Mouse (Mus musculus) spleen, adult 2 months (tissue): ENCODE measurements at regions not wholly inside any gene's neighbourhood (a gene's known extent, or its start where the extent isn't known, plus 50 kb on each side); places are given as distances from the start of the nearest gene placed in this dataset.

Experiments used
- DNase-seq, 2 experiments: peaks; one replicate each; pipeline versions ENCODE4 v3.0.0 to v3.0.0-alpha.2; 2012 to 2021; ENCODE audit warnings: low spot score in 2 of 2, low read depth in 1 of 2
- H3K27ac ChIP-seq: fragments of 200-500 bp; 2 replicates; pipeline ENCODE4 v1.5.1; 2012; ENCODE audit warnings: low read length, inconsistent platforms; ENCODE audit not compliant: insufficient read depth
- H3K27me3 ChIP-seq: fragments of 200-500 bp; 2 replicates; pipeline ENCODE4 v1.6.1; 2012; ENCODE audit warnings: mild to moderate bottlenecking, moderate library complexity, low read length, inconsistent platforms; ENCODE audit not compliant: control insufficient read depth, insufficient read depth
- H3K36me3 ChIP-seq: fragments of 200-500 bp; 2 replicates; pipeline ENCODE4 v1.6.1; 2012; ENCODE audit warnings: mild to moderate bottlenecking, low read length, inconsistent platforms; ENCODE audit not compliant: control insufficient read depth, insufficient read depth
- H3K4me1 ChIP-seq: fragments of 200-500 bp; 2 replicates; pipeline ENCODE4 v1.6.1; 2011; ENCODE audit warnings: inconsistent platforms; ENCODE audit not compliant: control insufficient read depth, insufficient read depth, insufficient read length
- H3K4me3 ChIP-seq: fragments of 200-500 bp; 2 replicates; pipeline ENCODE4 v1.5.1; 2011; ENCODE audit warnings: mild to moderate bottlenecking, inconsistent platforms; ENCODE audit not compliant: insufficient read depth, insufficient read length; ENCODE audit errors: extremely low read depth
- CTCF ChIP-seq: fragments of 200-500 bp; IDR thresholded peaks from 2 replicates; pipeline ENCODE4 v1.5.1; 2011; ENCODE audit warnings: mild to moderate bottlenecking, inconsistent platforms; ENCODE audit not compliant: insufficient read depth, insufficient read length, insufficient replicate concordance; ENCODE audit errors: extremely low read depth
- POLR2A ChIP-seq: fragments of 200-500 bp; IDR thresholded peaks from 2 replicates; pipeline ENCODE4 v1.6.1; 2011; ENCODE audit warnings: low read depth, low read length, inconsistent platforms
- WGBS: fragments of 180-500 bp; shearing (Covaris S2); methylation state at CpG from one replicate; pipeline ENCODE4 v1.1.7; 2018; 5-methylcytosine and 5-hydroxymethylcytosine counted together

DNA sequence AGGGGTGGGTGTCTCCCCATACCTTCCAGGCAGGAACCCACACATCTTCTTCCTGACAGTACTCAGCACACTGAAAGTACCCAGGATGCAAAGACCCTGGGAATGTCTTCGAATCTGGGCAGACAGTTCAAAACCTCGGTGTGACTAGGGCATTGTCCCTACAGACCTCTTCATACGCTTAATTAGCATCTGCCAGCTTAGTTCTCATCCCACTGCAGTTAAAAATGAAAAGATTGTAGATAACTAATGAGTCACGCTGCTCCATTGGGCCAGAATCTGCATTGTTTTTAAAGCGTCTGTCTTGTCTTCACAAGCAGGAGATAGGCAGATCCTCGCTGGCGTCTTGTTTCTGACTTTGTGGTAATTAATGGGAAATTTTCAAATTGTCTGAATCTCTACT, 159.6 kb upstream of the Arid1b start:
- TF ChIP-seq POLR2A (no peak), CTCF (no peak)
- no peak for DNase-seq
- no peak overlapping the region for H3K27ac ChIP-seq
- WGBS, result 87% methylated on average over 7 of the region's 7 CpGs
- H3K4me1 ChIP-seq, result no peaks in the 10 kb centered on the region
- H3K36me3 ChIP-seq, result no peaks in the 10 kb centered on the region
- H3K27me3 ChIP-seq, result no peaks in the 10 kb centered on the region
- H3K4me3 ChIP-seq, result no peak overlapping the region

DNA sequence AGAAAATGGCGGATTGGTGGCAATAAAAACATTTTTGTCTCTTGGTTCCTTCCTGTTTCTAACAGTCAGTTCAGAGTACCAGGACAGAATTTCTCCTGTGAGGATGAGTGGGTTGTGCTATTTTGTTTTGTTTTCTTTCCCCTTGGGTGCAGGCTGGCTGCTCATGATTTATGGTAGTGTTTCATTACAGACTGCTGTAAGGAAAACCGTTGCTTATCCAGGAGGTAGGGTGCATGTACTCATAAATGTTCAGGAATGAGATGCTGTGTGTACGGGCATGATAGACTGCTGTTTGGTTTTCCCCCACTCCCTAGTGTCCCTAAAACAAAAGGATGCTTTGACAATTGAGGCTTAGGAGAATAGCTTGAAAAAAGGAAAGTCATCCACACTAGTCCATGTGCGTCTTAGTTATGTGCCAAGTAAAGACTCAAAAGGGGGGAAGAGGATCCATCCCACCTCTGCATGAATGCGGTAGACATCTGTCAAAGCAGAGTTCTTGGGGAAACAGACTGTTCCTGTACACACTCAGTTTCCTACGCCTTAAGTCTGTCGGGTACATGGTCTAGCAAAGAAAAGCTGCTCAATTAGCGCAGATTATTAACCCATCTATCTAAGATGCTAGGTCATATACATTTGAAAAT, 158.9 kb upstream of the Arid1b start:
- Histone ChIP-seq H3K27me3 (no peaks in the 10 kb centered on the region), H3K27ac (no peak overlapping the region), H3K4me1 (no peaks in the 10 kb centered on the region), H3K4me3 (no peak overlapping the region), H3K36me3 (no peaks in the 10 kb centered on the region)
- TF ChIP-seq CTCF (no peak), POLR2A (no peak)
- WGBS, result 79% methylated on average over 8 of the region's 8 CpGs
- no peak for DNase-seq

DNA sequence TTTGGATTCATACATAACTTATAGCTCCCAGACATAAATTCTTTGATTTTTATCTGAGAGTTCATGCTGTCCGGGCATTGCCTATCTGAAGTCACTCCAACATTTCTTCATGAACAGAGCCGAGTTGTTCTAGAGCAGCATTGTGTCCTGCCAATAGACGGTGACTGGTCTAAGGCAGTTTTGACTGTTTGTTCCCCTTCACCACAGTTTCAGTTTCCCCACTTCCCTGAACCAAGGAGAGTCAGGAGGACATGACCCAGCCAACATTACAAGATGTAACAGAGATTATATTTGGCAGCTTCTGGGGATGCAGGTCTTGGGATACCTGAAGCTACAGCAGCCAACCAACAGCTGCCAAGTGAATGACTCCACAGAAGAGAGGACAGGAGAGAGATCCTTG, 154.0 kb upstream of the Arid1b start:
- TF ChIP-seq POLR2A (no peak), CTCF (no peak)
- Histone ChIP-seq H3K27ac (no peak overlapping the region), H3K27me3 (no peaks in the 10 kb centered on the region), H3K36me3 (no peaks in the 10 kb centered on the region), H3K4me1 (no peaks in the 10 kb centered on the region), H3K4me3 (no peak overlapping the region)
- DNase-seq, result no peak
- WGBS, result 74% methylated on average over 3 of the region's 3 CpGs

GRCm38 (mm10) chr17:4858304-4858703, 135.8 kb upstream of the Arid1b start:
- no peaks in the 10 kb centered on the region for H3K4me1 ChIP-seq
- H3K27me3 ChIP-seq, result no peaks in the 10 kb centered on the region
- DNase-seq, result no peak
- no peak overlapping the region for H3K4me3 ChIP-seq
- no peak overlapping the region for H3K27ac ChIP-seq
- TF ChIP-seq CTCF (no peak), POLR2A (no peak)
- H3K36me3 ChIP-seq, result no peaks in the 10 kb centered on the region
- WGBS, result 89% methylated on average over 3 of the region's 3 CpGs

DNA sequence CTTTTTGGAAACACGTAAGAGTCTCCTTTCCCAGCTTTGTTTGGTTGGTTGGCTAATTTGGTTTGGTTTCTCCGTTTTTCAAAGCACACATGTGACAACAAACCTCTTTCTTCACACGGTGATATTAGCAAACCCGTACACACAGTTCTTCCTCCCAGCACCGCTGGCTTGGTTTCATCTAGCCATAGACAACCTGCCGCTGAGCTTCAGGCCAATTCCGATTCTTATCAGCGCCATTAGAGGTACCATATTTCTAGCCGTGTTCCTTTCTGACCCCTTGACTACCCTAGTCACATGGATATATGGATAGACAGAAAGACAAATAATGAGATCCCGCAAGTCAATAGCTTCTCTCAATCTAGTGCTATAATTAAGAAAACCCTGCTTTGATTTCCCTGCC, 129.2 kb upstream of the Arid1b start:
- H3K27ac ChIP-seq, result no peak overlapping the region
- H3K36me3 ChIP-seq, result no peaks in the 10 kb centered on the region
- H3K4me3 ChIP-seq, result no peak overlapping the region
- no peaks in the 10 kb centered on the region for H3K4me1 ChIP-seq
- 89% methylated on average over 10 of the region's 10 CpGs for WGBS
- TF ChIP-seq CTCF (no peak), POLR2A (no peak)
- no peak for DNase-seq
- H3K27me3 ChIP-seq, result no peaks in the 10 kb centered on the region

DNA sequence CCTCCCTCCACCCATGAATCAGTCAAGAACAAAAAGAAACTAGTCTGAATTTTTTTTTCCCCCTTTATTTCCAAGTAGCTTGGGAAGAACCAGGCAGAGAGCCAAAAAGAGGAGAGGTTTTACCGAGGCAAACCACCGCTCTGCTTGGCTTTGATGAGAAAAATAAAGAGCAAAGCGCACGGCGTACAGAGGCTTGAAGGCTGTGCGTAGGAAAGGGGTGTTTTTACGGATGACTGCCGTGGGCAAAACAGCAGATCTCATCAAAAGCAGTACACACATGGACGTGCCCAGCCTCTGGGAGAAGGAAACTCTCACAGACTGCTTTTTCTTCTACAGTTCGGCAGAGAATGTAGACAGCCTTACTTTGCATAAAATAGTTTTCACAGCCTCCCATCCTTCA, 128.5 kb upstream of the Arid1b start:
- Histone ChIP-seq H3K27me3 (no peaks in the 10 kb centered on the region), H3K4me1 (no peaks in the 10 kb centered on the region), H3K4me3 (no peak overlapping the region), H3K36me3 (no peaks in the 10 kb centered on the region), H3K27ac (no peak overlapping the region)
- DNase-seq, result no peak
- 80% methylated on average over 10 of the region's 10 CpGs for WGBS
- TF ChIP-seq CTCF, result no peak
- no peak for TF ChIP-seq POLR2A

DNA sequence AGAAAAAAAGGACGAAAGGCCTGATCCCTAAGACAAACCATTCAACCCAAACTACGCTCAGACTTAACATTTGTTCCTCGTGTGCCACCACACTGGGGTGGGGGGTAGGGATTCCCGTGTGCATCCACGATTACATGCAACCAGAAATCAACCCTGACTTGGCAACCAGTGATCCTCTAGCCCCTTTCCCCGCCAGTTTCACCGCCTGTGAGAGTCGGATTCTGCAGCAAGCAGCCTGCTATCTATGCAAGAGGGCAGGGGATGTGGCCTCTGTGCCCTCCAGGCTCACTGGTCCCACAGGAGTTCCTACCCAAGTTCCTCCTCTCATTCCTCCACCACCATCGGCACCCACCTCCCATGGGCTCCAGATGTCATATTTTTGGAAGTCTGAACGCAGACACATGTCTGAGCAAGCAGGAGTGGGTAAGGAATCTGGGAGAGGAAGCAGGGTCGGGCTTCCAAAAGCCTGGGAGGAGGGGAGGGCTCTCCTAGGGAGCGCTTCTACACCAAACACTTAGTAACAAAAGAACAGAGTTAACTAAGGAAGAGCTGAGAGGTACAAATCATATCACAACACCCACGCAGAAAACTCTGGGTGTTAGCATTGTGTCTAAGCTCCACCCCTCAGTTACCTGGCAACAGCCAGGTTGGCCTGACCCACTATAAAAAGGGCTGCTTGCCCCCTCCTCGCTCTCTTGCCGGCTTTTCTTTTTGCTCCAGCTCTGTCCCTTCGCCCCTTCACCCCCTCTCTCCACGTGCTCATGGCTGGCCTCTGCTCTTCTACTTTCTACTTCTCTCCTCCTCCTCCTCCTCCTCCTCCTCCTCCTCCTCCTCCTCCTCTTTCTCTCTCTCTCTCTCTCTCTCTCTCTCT, 127.9 kb upstream of the Arid1b start:
- TF ChIP-seq POLR2A, result no peak
- no peak for TF ChIP-seq CTCF
- Histone ChIP-seq H3K36me3 (no peaks in the 10 kb centered on the region), H3K4me3 (no peak overlapping the region), H3K27ac (no peak overlapping the region), H3K4me1 (no peaks in the 10 kb centered on the region), H3K27me3 (no peaks in the 10 kb centered on the region)
- DNase-seq, result no peak
- 79% methylated on average over 17 of the region's 17 CpGs for WGBS
